Mouse (Mus musculus) fat pad, adult 2 months (tissue): ENCODE measurements around the gene Astn2.
"Not testable (repeated sequence)": the region's sequence is repeated elsewhere in the genome, so short reads cannot be mapped to it uniquely, and the experiment has no call there.

Experiments
- DNase-seq: peaks from one replicate; pipeline ENCODE4 v3.0.0-alpha.2; 2011; ENCODE audit warnings: low read depth, low spot score; ENCODE audit errors: extremely low read depth

Gene Astn2

DNA sequence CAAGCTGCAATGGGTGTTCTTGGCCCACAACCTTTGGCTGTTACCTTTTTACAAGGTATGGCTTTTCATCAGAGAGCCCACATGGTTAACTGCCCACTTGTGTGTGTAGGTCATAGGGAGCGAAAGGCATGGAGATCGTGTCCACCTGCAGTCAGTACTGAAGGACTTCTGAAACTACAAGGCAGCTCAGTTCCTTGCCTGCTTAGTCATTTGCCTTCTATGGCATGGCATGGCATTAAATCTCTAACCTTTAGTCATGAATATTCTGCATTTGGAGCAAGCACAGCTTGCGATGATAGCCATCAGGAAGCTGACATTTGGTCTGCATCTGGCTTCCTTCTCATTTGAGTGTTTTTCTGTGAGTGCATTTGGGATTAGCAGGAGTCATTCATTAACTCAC lies 720.0 kb downstream of the Astn2 start:
- no peak for DNase-seq

DNA sequence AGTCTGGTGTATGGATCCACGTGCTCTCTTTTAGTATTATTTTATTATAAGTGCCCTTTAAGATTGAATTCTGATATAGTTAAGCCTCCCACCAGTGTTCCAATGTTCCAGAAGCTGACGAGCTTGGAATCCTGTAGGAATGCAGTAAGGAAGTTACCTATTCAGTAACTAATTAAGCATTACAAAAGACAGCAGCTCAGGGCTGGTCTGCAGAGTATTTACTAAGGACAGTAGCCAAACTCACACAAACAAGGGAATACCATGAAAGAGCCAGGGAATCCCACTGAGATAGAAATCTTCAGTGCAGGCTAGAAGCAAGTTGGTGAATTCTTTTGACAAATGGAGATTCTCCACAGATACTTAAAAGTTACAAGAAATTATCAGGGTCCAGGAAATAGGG lies 724.6 kb downstream of the Astn2 start:
- DNase-seq, result not testable (repeated sequence)

DNA sequence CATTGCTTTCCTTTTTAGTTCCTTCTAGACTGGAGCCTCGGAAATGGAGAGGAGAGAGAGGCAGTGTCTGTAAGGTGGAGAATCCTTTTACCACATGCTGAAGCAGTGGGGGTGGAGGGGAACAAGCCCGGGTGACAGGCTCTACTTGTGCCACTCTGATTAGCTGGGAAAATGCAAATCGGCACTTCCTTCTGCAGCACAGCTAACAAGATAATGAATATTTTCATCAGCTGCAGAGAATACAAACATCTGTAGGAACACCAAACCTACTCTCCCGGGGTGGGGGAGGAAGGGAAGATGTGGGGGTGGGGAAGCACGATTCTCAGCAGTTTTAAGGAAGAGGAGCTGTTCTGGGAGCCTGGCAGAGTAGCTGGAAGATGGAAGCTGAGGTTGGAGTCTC lies 725.5 kb downstream of the Astn2 start:
- no peak for DNase-seq

DNA sequence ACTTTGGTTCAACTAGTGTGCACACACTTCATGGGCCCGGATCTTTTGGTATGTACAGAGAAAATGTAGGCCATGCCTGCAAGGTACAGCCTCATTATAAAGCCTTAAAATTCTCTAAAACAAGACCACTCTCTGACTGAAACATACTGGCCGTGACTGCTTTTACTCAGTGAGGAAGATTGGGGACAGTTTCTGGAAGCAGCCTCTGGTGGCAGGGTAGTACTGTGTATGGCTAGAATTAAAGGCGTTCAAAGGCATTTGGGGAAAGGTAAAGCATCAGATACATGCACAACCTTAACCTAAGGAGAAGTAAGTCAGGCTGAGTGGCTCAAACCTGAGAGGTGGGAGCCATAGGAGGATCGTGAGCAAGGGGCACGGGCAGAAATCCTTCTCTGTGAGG lies 725.9 kb downstream of the Astn2 start:
- no peak for DNase-seq

DNA sequence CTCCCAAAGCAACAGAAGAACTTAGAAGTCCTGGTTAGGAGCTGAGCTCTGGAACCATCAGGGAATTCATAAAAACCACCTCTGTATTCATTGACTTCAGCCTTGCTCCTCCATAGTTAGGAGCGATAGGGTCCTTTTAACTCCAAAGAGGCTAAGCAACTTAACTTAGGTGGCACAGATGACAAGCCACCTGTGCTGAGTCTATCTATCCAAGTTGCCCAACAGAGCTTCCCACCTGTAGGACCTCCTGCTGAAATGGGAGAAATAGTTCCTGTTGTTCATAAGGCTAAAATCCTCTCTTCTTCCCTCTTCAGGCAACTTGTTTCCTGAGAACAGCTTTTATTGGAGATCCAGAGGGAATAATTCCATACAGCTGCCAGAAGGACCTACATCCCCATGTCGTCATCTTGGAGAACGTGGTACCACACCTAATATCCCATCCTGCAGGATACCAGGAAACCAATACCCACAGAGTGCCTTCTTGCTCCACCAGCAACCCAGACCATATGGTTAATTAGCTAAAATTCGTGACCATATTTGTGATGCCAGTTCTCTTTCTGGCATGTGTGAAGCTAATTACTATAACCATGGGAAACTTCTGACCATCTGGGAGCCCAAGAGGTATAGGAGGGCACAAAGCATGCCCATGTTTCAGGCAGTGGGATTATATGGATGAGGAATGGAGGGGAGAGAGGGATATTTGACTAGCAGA lies 730.0 kb downstream of the Astn2 start:
- DNase-seq, result no peak

DNA sequence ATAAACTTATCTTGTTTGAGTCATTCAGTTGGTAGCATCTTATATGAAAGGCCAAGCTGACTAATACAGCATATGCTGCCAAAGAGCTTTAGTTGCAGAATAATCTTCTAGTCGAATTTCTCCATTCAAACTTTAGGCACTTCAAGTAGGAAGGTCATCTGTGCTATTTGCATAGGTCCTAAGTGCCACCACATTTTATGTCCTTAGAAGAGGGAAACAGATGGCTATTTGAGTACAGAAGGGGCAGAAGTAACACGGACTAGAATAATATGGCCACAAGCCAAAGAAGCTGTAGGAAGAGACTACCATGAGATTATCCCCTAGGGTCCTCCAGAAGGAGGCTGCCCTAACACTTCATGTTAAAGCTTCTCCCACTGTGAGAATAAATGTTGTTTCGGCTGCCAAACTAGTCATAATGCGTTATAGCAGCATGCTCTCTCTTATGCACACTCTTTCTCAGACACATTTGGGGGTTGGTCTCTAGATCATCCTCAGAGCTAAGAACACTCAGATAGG lies 730.9 kb downstream of the Astn2 start:
- no peak for DNase-seq

DNA sequence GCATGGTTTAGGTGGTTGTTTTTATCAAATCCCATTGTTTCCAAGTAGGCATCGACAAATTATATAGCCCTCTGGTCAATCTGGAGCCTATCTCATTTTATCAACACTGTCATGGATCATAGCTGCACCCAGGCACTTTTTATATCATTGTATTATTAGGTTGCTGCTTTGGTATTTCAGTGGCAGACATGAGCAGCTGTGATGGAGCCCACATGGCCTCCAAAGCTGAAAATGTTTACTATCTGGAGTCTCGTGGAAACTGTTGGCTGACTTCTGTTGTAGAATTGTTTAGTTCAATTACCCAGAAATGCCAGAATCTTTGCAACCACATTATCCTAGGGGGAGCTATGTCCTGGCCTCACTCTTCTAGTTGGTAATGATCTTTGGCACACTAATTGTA lies 732.1 kb downstream of the Astn2 start:
- DNase-seq, result no peak

DNA sequence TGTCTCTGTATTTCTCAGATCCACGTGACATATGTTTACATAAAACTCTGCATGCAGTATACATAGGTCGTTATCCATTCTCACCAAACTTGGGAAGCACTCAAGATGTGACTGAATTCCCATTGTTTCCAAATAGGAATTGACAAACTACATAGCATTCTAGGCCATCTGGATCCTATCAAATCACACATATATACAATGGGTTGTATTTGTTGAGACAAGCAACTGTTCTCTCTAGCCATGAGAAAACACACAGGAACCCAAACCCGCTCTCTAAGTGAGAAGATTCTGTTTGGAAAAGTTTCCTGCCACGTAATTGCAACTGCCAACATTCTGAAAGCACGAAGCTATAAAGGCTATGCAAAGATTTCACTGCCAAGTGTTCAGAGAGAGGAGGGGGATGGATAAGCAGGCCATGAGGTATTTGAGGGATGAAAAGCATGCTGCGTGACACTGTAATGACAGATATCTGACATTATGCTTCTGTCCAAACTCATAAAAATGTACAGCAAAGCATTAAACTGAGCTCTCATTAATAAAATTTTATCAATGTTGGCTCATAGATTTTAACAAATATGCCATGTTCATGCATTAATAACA lies 732.7 kb downstream of the Astn2 start:
- no peak for DNase-seq

DNA sequence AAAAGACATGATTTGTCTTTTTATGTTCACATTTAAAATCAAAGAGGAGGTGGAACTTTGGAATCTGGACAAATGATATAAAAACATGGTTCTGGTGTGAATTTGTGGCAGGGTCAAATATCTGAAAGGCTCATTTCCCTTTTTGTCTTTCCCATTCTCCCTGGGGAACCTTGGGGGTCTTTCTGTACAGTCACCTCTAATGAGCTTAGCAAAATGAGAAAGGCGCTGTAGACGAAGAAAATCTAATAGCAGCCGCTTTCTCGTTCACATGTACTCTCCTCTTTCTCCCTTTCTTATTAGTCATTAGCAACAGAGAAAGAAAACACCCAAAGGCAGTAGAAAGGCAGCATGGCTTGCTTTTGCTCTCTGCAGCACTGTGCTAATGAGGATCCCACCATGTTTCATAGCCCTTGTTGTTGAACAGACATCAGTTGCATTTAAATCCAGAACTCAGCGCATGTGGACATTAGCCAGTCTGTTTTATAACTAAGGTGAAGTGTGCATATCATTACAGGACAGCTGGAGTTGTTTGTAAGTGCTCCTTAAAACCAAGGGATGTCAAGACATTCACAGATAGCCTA lies 737.3 kb downstream of the Astn2 start:
- DNase-seq, result no peak

DNA sequence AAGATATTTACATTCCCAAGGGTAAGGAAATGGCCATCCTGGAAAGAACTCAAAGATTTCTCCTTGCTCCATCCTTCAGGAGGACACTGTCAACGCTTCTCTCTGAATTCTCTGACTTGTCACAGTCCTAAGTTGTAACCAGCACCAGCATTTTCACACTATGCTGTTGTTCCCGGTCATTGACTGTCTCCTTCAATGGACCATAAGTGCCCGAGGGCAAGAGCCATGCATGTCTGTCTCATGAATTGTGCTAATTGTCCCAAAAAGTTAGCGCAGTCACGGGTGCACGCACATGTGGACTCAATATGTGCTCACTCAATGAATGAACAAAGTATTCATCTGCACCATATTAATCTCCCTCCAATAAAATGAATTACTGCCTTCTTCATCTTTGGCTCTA lies 741.2 kb downstream of the Astn2 start:
- DNase-seq, result no peak

DNA sequence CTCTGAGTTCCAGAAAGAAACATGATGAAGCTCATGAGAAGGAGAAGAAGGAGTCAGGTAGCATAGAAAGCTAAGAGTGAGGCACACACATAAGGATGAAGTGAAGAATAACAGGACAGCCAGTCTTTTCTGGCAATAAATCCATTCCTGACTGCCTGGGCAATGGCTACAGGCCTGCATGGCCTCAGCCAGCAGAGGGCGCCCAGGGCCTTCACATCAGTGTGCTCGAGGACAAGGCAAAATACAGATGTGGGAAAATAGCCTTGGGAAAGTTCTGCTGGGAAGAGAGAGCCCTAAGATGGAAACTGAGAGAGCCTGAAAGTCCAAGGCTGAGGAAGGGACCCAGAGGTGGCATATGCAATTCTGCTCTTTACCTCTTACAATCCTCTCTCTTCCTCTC lies 749.7 kb downstream of the Astn2 start:
- DNase-seq, result no peak

DNA sequence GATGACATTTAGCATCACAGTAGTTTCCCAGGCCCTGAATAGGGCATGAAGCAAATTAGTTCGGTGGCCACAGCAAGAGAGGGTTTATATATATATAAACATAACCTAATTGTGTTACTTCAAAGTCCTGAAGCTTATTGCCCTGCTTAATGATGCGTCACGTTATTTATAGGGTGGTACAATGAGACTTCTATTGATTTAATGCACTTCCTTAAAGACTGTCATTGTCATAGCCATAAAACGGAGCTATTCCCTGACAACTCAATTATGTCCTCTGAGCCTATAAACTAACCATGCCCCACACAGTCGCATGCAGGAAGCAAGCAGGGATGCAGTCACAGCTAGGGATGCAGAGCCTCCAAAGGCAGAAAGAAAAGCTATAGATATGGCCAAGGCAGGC lies 761.8 kb downstream of the Astn2 start:
- no peak for DNase-seq

DNA sequence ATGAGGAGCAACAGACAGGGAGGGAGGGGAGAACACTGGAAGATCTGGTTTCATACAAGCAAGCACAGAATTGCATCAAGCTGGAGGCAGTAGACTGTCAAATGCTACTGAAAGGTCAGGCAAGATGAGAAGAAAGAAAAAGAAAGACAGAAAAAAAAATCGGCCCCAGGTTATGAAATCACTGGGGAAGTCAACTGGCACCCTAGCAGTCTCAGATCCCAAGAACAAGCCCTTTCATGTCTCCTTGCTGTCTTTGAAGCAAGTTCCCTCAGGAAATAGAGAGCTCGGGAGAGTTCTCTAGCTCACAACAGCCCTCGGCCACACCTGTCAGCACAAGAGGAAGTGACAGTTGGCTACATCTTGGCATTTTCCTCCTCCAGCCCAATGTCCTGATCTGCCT lies 766.2 kb downstream of the Astn2 start:
- DNase-seq, result peak; percentile 47

DNA sequence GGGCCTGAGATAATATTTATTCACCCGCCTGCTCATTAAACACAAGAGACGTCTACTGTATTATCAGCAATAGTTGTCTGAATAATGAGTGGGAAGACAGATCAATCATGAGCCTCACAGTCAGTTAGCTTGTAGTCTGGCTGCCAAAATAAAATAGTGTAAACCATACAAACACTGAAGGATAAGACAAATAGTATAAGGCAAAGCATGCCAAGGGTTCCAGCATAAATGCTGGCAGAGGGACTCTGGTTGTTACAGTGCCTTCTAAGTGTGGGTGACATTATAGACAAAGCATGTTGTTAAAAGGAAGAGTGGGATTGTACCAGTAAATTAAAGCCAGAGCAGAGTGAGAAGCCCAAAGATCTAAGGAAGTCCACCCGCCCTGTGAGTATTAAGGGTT lies 784.3 kb downstream of the Astn2 start:
- DNase-seq, result no peak

DNA sequence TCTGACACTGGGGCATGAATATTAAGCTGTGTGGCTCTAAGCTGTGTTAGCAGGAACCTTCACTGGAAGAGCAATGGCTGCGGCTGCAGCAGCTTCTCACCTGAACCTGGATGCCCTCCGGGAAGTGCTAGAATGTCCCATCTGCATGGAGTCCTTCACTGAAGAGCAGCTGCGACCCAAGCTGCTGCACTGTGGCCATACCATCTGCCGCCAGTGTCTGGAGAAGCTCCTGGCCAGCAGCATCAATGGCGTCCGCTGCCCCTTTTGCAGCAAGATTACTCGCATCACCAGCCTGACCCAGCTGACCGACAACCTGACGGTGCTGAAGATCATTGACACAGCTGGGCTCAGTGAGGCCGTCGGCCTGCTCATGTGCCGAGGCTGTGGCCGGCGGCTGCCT lies 791.3 kb downstream of the Astn2 start:
- DNase-seq, result no peak

DNA sequence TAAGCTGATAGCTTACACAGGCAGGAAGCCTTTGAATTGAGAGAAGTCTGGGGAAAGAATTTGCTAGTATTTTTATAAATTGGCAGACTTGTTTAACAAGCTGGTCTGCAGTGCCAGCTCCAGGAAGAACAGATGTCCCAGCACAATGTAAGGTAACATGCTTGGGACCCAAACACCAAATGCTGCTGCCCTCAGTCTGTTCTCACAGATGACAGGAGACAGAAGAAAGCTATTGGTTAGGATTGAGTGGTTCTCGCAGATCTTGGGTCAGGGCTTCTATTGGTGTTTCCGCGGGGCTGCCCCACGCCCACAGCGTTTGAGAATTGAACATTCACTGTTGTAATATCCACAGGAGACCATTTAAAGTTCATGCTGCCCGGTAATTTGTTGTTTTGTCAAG lies 793.5 kb downstream of the Astn2 start:
- DNase-seq, result no peak

DNA sequence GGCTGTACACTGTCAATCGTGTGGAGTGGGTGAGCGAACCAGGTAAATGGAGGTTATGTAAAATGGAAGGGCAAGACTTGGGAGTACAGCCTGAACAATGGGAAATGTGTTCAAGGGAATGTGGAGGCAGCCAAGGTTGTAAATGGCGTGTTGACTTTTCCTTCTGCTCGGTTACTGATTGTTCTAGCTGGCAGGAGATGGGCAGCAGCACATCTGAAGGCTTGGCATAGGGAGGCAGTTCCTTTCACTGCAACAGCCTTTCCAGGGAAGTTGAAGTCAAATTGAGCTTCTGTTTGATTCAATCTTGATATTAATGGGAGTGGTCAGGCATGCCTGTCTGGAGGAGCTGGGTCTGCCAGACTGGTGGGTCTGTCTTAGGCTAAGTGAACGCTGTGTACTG lies 794.1 kb downstream of the Astn2 start:
- DNase-seq, result peak; percentile 69

DNA sequence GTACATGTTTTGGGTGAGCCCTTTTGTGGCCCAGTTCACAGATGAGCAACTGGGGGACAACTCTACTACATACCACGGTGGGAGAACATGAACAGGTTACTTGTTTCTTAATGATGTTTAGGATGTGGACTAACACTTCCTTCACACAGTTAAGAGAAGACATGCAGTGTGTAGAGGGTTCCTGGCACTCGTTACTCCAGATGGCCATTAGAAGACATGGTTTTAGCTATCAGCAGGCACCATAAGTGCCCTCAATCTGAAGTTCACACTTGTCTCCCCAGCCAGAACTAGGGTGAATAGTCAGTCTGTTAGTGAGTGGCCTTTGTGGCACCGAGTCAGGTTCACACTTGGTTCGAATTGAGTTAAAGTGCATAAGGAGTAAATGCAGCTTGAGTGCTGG lies 796.3 kb downstream of the Astn2 start:
- DNase-seq, result no peak

DNA sequence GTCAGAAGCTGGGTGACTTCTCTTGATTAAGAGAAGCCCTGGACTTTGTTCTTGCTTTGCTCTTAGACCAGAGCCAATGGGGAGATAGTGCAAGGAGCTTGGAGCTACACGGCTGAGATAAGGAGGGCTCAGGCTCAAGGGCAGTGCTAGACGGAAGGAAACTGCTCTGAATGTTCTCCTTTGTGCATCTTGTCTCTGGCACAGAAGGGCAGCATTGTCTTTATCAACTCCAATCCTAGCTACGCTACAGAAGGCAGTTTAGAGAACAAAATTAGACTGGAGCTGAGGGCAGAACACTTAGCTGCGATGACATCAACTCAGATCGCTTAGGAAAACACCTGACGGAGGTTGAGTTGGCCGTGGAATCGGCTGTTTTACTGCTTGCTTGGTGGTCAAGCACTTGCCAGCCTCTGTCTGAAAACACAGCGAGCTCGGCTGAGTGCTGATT lies 797.2 kb downstream of the Astn2 start:
- no peak for DNase-seq

DNA sequence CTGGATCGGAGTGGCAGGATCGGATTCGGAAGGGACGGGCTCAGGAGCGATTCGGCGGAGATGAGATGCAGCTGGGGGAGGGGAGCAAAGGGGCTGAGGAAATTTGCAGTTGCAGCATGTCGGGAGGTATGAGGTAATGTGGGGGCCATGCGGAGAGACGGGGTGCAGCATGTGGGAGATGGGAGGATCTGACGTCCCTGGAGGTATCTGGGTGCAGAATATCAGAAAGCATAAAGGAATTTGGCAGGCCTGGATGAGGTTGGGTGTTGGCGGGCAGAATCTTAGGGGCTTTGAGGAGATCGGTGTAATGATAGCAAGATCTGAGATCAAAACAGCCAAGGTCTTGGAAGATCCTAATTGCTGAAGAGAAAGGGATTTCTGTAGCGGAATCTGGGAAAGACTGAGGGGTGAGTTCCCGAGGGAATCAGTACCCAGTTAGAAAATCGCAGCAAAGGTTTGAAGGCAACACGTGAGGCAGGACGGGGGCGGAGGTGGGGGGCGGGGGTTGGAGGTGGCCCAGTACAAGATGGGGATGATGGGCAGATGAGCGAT lies 799.2 kb downstream of the Astn2 start:
- DNase-seq, result no peak

DNA sequence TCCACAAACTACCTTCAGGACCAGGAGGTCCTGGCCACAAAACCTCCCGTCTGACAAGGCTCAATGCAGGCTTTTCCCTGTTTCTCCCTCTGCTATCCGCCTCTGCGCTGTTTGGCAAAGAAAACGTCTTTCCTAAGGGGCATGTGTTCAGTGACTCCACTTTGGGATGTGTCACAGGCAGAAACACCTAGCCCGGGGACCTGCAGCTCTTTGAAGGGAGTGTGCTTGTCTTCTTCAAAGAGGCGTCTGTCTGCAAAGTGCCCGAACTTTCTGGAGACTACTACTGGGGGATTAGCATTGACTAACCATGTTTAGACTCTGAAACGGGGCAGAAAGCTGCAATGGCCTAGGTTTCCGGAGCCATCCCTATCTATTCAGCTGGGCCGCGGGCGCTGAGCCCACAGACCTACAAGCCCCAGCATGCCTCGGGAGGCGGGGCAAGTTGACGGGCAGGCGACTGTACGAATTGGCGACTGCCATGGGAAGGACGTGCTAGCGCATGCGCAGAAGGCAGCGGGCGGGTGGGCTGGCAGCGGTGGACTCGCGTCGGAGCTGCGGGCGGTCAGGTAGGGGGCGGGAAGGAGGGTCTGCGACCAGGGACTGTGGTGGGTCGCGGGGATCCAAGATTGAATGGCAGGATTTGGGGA lies 799.8 kb downstream of the Astn2 start, which contains the start of gene Trim32:
Trim32 (plus strand) TSS at position 483 of the 647 bp plus-strand sequence.
- peak; percentile 30 for DNase-seq
